Mouse (Mus musculus) thymus, adult 18-20 months (tissue): ENCODE results near the gene Olfr847.

Experiments
- DNase-seq, 2 experiments: peaks; one replicate each; pipeline ENCODE4 v3.0.0; 2022; ENCODE audit warnings: mixed read lengths in 2 of 2

Olfr847 gene

DNA sequence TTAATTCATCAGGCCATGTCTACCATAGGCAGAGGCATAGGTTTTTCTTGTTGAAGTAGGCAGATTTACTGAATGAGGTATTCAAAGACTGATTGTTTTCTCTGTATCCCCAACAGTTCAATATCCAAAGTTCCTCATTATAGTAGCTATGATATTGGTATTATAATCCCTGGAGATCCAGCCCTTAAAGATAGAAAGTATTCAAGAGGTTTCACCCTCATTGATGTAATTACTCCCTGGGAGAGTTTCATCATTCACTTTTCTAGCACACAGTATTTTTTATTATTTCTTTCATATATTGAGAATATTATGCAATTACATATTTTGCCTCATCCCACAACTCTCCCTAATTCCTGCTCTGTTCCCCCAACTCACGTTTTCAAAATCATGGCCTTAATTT lies at the start of gene Olfr847:
Gene Olfr847, minus strand, starts transcription at position 101 of the 400 bp plus-strand sequence.
- no peak for DNase-seq

GRCm38 (mm10) chr9:19363905-19364304 lies 14.6 kb downstream of the Olfr847 start, which contains the start of gene Olfr846:
Olfr846 (minus strand) TSS chr9:19364005.
- no peak for DNase-seq

GRCm38 (mm10) chr9:19336157-19336556 lies 42.3 kb downstream of the Olfr847 start, which contains the start of gene Olfr845:
Olfr845 (plus strand) TSS chr9:19336457.
- DNase-seq, result no peak
